Mouse (Mus musculus) kidney, postnatal 25 days (tissue): ENCODE measurements around the gene Cyp4f16.
A peak's percentile ranks its signal among the peaks of the same experiment; 100 is the strongest.
"Not testable (repeated sequence)": the region's sequence is repeated elsewhere in the genome, so short reads cannot be mapped to it uniquely, and the experiment has no call there.

ENCODE experiments used
- DNase-seq, 2 experiments: peaks; one replicate each; pipeline ENCODE4 v3.0.0; 2021; ENCODE audit warnings: mixed read lengths in 2 of 2

The Cyp4f16 gene

GRCm38 (mm10) chr17:32536051-32536866, at the start of gene Cyp4f16:
Cyp4f16 (plus strand) TSS chr17:32536558.
- DNase-seq, result peak; percentile 94 to 95

GRCm38 (mm10) chr17:32492349-32492980, 43.9 kb upstream of the Cyp4f16 start:
- DNase-seq, result peak; percentile 45 to 53

- peak; percentile 67 to 86 for DNase-seq
These were observed 41.8 kb upstream of the Cyp4f16 start for GRCm38 (mm10) chr17:32494601-32495000.

- DNase-seq, result not testable (repeated sequence)
These were observed 35.8 kb upstream of the Cyp4f16 start for GRCm38 (mm10) chr17:32500511-32500910.

- DNase-seq, result no peak
These were observed 35.3 kb upstream of the Cyp4f16 start for GRCm38 (mm10) chr17:32501051-32501450.

- DNase-seq, result peak in 1 of 2 experiments; percentile 52
These were observed 33.2 kb upstream of the Cyp4f16 start for GRCm38 (mm10) chr17:32503111-32503510.

- DNase-seq, result peak; percentile 74 to 85
These were observed 30.3 kb upstream of the Cyp4f16 start, which contains the start of gene Cyp4f17 for GRCm38 (mm10) chr17:32505851-32506728. Cyp4f17 (plus strand) TSS chr17:32506050.

GRCm38 (mm10) chr17:32506729-32507245, 29.6 kb upstream of the Cyp4f16 start:
- peak in 1 of 2 experiments; percentile 48 for DNase-seq

GRCm38 (mm10) chr17:32516126-32516525, 20.2 kb upstream of the Cyp4f16 start:
- no peak for DNase-seq

GRCm38 (mm10) chr17:32521981-32522380, 14.4 kb upstream of the Cyp4f16 start:
- DNase-seq, result no peak

- DNase-seq, result no peak
These were observed 14.0 kb upstream of the Cyp4f16 start for GRCm38 (mm10) chr17:32522386-32522785.

- no peak for DNase-seq
These were observed 13.5 kb upstream of the Cyp4f16 start for GRCm38 (mm10) chr17:32522816-32523215.

- DNase-seq, result no peak
These were observed 12.5 kb upstream of the Cyp4f16 start for GRCm38 (mm10) chr17:32523895-32524294.

GRCm38 (mm10) chr17:32526341-32526740, 10.0 kb upstream of the Cyp4f16 start:
- not testable (repeated sequence) for DNase-seq

GRCm38 (mm10) chr17:32527748-32528147, 8.6 kb upstream of the Cyp4f16 start:
- no peak for DNase-seq

GRCm38 (mm10) chr17:32528408-32529337, 7.7 kb upstream of the Cyp4f16 start:
- DNase-seq, result peak; percentile 88 to 90

GRCm38 (mm10) chr17:32532356-32532755, 4.0 kb upstream of the Cyp4f16 start:
- not testable (repeated sequence) for DNase-seq

- DNase-seq, result no peak
These were observed 2.3 kb upstream of the Cyp4f16 start for GRCm38 (mm10) chr17:32534068-32534467.

GRCm38 (mm10) chr17:32536867-32537250, 501 bp downstream of the Cyp4f16 start:
- peak; percentile 35 to 39 for DNase-seq

- not testable (repeated sequence) for DNase-seq
These were observed 8.4 kb downstream of the Cyp4f16 start for GRCm38 (mm10) chr17:32544792-32545191.

- not testable (repeated sequence) for DNase-seq
These were observed 14.0 kb downstream of the Cyp4f16 start for GRCm38 (mm10) chr17:32550377-32550776.
